Mouse (Mus musculus) gastrocnemius, postnatal 25 days (tissue): ENCODE measurements around the gene Rcbtb2. TPM values are rescaled to one million over a fixed set of nuclear protein-coding genes. Genes with fewer than 3 reads are reported as not detected.

ENCODE experiments used
- DNase-seq: peaks from one replicate; pipeline ENCODE4 v3.0.0; 2022
- total RNA-seq, 2 experiments: library from RNA; stranded (reverse); gene quantifications; 1 replicate in 1 of 2; 2 replicates in 1 of 2; pipeline ENCODE4 v1.2.3; 2021

Rcbtb2 gene
- total RNA-seq, 2 experiments from 2014 or later, result 18.0 to 20.7 TPM

- peak; percentile 58 for DNase-seq
Measured at GRCm38 (mm10) chr14:73116938-73117337, 5.9 kb upstream of the Rcbtb2 start.

DNA sequence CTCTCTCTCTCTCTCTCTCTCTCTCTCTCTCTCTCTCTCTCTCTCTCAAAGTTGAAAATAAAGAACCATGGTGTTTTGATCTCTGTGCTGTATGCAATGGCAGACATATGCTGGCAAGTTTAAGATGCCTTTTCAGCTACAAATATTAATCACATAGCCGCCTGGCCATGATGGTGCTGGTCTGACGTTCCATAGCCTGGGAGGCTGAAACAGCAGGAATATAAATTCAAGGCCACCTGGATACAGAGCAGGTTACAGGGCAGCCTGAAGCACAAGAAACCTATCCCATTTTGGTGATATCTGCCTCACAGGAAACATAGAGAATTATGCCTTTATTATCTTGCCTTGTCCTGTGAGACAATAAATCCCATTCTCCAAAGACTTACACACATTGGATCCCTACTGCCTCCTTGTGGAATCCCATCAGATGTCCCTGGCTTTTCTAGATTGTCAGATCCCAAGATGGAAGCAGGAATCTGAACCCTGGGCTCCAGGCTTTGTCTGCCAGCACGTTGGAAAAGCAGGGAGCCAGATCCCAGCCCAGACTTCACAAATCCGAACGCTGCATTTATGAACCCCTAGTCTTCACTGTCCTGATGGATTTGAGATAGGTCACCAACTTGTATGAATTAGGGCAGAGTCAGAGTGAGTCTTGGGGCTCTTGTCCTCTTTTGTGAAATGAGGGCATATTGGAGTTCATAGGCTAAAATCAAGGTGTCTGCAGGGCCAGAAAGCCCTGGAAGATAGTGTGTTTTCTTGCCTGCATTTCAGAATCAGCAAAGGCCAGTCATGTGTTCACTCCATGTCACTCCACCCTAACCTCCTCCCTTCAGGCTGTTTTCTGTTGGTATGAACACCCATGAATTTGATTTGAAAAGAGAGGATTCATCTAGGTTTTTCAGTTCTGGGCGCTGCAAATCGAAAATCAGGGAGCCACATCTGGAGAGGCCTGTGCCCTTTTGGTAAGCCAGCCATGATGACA, 5.1 kb upstream of the Rcbtb2 start:
- no peak for DNase-seq

- no peak for DNase-seq
Measured at GRCm38 (mm10) chr14:73118482-73119347, 4.1 kb upstream of the Rcbtb2 start.

DNA sequence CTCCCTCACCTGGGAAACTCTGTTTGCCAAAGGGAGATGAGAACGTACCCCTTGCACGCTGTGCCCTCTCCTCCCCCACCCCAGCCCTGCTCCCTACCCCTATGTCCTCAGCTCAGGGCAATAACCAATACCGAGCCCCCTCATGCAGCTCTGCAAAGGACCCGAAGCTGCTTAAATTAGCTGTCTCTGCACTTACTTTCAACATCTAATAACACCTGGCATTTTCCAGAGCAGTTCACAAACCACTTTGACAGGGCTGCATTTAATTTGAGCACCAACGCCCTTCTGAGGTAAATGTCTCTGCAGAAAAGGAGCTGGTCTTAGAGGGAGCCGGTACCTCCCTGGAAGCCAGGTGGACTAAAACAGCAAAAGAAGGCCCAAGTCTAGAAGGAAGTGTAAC, 3.4 kb upstream of the Rcbtb2 start:
- no peak for DNase-seq

DNA sequence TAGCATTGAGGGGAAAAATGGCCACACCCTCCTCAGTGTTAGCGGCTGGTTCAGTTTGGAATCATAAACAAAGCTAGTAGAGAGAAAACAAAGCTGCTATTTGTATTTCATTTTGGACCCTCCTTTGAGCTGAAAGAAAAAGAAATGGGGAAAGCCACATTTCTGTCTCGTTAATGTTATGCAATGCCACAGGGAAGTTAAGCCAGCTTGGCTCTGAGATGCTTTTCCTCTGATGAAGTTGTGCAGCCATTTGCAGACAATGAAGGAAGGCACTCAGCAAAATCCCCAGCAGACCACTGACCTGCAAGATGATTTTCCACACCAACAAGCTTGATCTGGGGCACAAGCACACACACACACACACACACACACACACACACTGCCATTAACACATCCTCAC, 2.9 kb upstream of the Rcbtb2 start:
- DNase-seq, result no peak

DNA sequence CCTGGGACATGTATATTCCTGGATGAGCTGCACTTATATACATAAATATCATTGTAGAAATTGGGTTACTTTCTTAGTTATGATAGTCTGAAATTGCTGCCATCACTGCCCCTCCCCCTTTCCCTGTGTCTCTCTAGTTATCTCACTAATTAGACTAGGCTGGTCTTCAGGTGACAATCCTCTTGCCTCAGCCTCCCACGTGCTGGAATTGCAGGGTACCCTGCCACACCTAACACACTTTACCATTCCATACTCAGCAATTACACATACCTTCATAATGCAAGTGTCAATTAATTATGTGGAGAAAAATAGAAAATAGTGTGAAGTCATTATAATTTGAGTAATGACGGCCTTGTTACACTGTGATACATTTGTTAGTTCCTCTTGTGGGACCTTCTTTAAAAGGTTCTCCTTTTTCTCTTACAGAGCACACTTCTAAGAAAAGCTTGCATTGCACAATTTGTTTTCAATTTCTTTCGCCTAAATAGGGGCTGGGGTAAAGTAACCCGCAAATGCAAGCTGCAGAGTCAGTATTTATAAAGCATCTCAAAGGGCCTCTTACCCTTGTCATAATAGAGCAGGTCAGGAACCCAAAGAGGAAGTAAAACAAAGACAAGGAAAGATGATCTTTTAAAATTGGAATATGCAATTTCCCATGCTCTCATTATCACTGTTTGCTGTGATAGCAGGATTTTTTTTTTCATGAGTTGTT, 470 bp upstream of the Rcbtb2 start:
- DNase-seq, result no peak

DNA sequence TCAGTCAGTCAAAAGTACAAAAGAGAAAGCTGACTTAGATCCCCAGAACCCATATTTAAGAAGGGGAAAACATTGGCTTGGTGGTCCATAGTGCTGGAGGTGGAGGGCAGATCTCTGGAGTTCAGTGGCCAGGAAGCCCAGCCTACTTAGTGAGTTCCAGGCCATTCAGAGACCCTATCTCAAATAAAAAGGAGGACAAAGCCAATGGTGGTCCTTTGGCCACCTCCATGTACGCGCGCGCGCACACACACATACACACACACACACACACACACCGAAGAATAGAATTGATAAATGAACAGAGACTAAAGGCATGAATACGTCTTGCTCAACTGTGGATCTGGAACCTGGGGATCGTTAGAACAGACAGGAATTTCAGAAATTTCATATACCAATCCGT, 544 bp downstream of the Rcbtb2 start:
- no peak for DNase-seq

- no peak for DNase-seq
Measured at GRCm38 (mm10) chr14:73123786-73124185, 949 bp downstream of the Rcbtb2 start.

- DNase-seq, result no peak
Measured at GRCm38 (mm10) chr14:73130519-73130918, 7.7 kb downstream of the Rcbtb2 start.

GRCm38 (mm10) chr14:73131856-73132410, 9.1 kb downstream of the Rcbtb2 start:
- DNase-seq, result no peak

GRCm38 (mm10) chr14:73132731-73133130, 9.9 kb downstream of the Rcbtb2 start:
- DNase-seq, result no peak

DNA sequence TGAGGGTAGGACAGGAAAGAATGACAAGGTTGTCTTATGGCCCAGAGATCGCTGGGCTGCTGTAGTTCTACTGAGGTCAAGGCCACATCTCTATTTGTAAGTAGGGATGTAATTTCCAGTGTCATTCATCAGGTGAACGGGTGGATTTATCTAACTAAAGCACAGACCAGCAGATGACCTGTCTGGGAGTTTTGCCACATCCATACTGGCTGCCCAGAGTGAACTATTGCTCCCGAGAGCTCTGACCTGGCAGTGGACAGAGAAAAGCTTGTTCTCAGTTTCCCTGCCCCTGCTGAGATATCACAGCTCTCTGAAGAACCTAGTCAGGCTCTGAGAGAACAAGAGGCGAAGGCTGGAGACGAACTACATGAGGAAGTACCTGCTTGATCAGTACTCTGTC, 14.4 kb downstream of the Rcbtb2 start:
- no peak for DNase-seq

DNA sequence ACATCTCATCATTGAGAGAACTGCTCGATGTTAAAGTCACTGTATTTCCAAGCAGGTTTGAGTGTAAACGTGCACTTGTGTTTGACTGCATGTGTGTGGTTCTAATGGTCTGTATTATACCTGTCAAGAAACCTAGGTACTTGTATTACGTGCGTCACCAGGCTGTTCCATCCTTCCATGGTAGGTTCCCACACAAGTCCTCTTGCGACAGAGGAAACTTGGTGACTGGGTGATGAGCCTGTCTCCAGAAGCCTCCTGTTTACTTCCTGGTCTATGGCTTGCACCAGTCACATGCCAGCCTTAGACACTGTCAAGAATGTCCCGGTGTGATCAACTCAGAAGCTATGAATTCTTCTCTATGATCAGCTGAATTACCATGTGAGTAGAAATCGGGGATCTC, 15.6 kb downstream of the Rcbtb2 start:
- no peak for DNase-seq

GRCm38 (mm10) chr14:73139866-73140265, 17.0 kb downstream of the Rcbtb2 start:
- DNase-seq, result no peak

GRCm38 (mm10) chr14:73141800-73142199, 19.0 kb downstream of the Rcbtb2 start:
- no peak for DNase-seq

- DNase-seq, result peak; percentile 10
Measured at GRCm38 (mm10) chr14:73142421-73142895, 19.6 kb downstream of the Rcbtb2 start.

DNA sequence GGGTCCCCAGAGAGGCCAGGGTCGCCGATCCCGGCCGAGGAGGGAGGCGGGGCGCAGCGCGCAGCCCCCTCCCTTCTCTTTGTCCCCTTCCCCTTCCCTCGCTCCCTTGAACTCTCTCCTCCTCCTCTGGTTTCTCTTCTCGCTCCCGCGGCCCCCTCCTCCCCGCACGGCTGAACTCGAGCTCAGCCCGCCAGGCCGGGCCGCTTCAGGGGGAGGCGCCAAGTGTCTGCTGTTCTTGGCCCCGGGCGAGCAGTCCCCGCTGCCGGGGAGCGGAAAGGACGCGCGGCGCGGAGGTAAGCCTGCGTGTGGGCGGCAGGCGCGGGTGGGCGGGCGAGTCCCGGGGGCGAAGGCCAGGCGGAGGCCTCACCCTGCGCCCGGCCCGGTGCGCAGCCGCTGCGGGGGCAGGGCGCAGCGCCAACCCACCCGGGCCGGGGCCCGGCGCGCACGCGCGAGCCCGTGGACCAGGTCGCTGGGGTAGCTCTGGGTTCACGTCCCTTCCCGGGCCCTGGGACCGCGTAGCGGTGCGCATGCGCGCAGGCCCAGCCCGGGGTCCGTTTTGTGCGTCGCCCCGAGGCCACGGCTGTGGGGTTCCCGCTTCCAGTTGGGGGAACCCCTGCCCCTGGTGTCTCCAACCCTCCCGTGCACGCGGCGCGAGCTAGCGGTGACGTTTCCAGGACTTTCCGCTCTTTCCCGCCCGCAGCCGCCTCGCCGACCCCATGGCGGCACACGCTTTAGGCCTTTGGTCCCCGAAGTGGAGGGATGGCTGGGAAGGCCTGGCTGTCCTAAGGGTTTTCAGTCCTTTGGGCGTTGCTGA, 20.3 kb downstream of the Rcbtb2 start:
- peak; percentile 88 for DNase-seq

DNA sequence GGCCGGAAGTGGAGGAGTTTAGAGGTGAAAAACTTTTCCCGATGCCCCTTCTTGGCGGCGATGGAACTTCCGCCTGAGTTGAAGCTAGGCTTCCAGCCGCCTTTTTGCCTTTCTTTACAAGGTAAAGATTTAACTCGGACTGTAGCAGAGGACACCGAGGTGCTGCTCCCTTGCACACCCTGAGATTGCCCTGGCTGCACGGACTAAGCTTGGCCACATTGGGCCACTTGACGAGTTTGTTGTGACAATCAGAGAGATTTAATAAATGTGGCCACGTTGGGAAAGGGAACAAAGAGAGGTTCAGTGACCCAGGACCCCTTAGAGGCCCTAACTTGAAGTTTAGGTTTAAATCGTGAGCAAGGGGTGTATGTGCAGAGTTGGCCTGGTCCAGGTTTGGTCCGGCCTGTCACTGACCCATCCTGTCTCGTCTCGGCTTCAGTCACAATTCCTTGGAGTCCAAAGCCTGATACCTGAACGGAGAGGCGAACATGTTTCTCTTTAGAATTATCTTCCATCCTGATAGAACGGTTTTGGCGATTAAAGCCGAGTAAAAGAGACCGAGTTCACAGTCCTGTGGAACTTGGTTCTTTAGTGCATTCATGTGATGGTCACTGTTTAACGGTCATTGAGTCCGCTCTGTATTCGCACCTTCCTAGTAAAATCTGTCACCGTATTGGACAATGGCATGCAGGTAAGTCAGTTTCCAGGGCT, 21.0 kb downstream of the Rcbtb2 start:
- no peak for DNase-seq

DNA sequence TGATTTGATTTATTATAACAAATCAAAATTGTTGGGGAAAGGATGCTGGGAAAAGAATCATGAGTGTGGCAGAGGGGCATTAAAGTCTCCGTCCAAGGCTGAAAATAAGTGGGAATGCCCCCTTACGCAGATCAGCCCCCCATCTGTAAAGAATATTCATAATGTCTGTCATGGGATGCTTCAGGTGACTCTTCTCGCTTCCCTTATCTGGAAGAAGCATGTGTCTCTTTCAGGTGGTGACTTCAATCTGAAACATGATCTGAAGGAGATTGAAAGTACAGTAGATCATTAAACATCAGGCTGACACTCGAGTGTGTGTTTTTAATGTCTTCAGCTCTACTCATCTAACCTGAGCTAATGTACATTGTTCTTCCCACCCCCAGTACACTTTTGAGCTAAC, 22.7 kb downstream of the Rcbtb2 start:
- DNase-seq, result no peak

GRCm38 (mm10) chr14:73146721-73147120, 23.9 kb downstream of the Rcbtb2 start:
- no peak for DNase-seq
